Mouse (Mus musculus): ENCODE data around the gene Slc35f4.

- TF ChIP-seq CTCF (IDR thresholded peaks at IDR 0.05; ENCODE audit: borderline replicate concordance, insufficient read depth, low read depth, low read length) (no peak), POLR2A (IDR thresholded peaks at IDR 0.05; ENCODE audit: borderline replicate concordance, insufficient read depth, low read length) (no peak)
Measured at GRCm38 (mm10) chr14:49309670-49310069, 216.2 kb downstream of the Slc35f4 start.
